Mouse (Mus musculus) lung, adult 2 months (tissue): Measurements from ENCODE around the gene Dusp6. TPM values are rescaled to one million over a fixed set of nuclear protein-coding genes. Genes with fewer than 3 reads are reported as not detected.
A peak's percentile ranks its signal among the peaks of the same experiment; 100 is the strongest.
"Not testable (repeated sequence)": the region's sequence is repeated elsewhere in the genome, so short reads cannot be mapped to it uniquely, and the experiment has no call there.

Experiments
- DNase-seq: peaks from one replicate; pipeline ENCODE4 v3.0.0; 2022
- H3K4me1 ChIP-seq: fragments of 200-500 bp; 2 replicates; pipeline ENCODE4 v1.6.1; 2011; ENCODE audit warnings: low read length; ENCODE audit not compliant: control insufficient read depth, insufficient read depth
- H3K4me3 ChIP-seq: fragments of 200-500 bp; replicated peaks from 2 replicates; pipeline ENCODE3; 2011; ENCODE audit warnings: low read depth, mild to moderate bottlenecking, control low read depth, low read length; ENCODE audit errors: extremely low read depth
- CTCF ChIP-seq: fragments of 200-500 bp; IDR thresholded peaks from 2 replicates; pipeline ENCODE4 v1.5.1; 2011; ENCODE audit warnings: mild to moderate bottlenecking, low read length, control low read depth; ENCODE audit not compliant: insufficient read depth
- POLR2A ChIP-seq: fragments of 200-500 bp; IDR thresholded peaks from 2 replicates; pipeline ENCODE4 v1.6.1; 2011; ENCODE audit warnings: low read depth, mild to moderate bottlenecking, control low read depth, low read length, borderline replicate concordance; ENCODE audit errors: extremely low read depth
- WGBS: fragments of 180-500 bp; shearing (Covaris S2); methylation state at CpG from one replicate; pipeline ENCODE4 v1.1.7; 2018; 5-methylcytosine and 5-hydroxymethylcytosine counted together
- polyA plus RNA-seq: library from polyadenylated mRNA; depleted of rRNA; stranded (reverse); fragments of >200 nt; gene quantifications from 2 replicates; pipeline ENCODE4 v1.2.3, GENCODE M21; 2012; rRNA removed

The Dusp6 gene
- polyA plus RNA-seq: 81.2 and 85.4 TPM in 2 replicates

DNA sequence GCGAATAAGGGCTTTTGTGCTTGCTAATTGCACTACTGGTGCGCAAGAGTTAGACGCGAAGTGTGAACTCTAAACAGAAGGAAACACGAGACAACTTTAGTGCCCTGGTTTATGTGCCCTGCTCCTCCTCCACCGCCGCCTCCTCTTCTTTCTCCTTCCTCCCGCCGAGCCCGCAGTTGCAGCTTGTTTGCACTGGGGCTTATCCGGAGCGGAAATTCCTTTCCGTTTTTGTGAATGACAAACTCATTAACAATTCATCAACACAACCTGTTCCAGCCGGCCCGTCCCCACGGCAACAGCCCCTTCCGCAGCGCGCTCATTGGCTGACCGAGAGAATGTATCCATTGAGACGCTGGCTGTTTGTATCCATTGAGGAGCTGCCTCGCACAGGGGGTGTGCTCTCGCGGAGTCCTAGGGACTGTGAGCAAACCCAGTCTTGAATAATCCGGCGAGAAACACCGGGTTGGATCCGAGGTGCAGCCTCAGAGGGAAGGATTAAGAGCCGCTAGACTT, at the start of gene Dusp6:
TSS of gene Dusp6 (plus strand) at position 365 of the 513 bp plus-strand sequence.
- under 1% methylated on average over 29 of the region's 29 CpGs for WGBS
- Histone ChIP-seq H3K4me1 (peaks cover 7% of the 10 kb centered on the region), H3K4me3 (peak within 1 kb of the TSS; percentile 93)
- DNase-seq: peak; percentile 95
- TF ChIP-seq POLR2A: peak; percentile 98
- no peak for TF ChIP-seq CTCF

DNA sequence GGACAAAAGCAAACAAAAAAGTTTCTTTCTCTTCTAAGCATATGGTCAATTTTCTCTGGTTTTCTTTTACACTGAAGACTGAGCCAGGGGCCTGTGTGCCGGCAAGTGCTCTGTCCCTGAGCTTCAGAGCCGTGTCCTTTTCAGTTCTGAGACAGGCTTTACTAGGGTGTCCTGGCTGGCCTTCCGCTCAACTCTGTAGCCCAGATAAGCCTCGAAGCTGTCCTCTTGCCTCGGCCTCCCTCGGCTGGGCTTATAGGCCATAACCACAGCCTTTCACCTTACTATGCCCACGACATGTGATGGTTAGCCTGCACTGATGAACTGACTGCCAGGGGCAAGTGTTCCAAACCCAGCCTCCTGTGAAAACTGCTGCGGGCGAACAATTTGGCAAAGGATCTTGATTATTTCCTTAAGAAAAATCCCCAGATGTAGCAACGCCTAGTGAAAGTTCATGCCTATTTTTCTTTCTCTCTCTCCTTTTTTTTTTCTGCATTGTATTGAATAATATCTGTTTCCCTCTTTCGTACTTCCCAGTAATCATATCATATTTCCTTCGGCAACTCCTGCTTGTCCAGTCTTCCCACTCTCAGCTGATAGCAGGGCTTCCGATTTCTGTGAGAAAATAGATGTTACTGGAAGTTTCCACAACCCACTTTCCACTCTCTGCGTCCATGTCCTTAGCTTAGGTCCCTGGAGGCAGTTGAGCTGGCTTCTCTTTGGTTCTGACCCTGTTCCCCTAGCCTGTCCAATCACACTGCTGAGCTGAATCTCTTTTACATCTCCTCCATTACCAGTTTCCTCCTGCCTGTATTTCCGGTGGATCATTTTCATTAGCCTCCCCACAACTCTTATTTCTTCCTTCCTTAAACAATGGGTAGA, 48.4 kb upstream of the Dusp6 start:
- H3K4me1 ChIP-seq: no peaks in the 10 kb centered on the region
- TF ChIP-seq CTCF: no peak
- no peak for TF ChIP-seq POLR2A
- 57% methylated on average over 15 of the region's 15 CpGs for WGBS
- DNase-seq: no peak
- no peak overlapping the region for H3K4me3 ChIP-seq

DNA sequence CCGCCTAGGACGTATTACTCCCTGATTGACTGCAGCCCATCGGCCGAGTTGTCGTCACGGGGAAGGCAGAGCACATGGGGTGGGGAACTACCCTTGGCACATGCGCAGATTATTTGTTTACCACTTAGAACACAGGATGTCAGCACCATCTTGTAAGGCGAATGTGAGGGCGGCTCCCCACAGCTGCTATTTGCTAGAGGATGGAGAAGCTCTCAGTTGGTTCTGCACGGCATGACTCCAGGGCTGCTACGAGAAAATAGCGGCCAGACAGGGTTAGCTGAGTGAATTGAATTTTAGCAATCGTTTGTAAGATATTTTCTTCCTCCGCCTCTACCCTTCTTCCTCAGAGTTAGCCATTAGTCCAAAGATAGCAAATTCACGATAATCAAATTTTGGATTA, 46.5 kb upstream of the Dusp6 start:
- not testable (repeated sequence) for H3K4me1 ChIP-seq, DNase-seq, H3K4me3 ChIP-seq
- 92% methylated on average over 15 of the region's 15 CpGs for WGBS

DNA sequence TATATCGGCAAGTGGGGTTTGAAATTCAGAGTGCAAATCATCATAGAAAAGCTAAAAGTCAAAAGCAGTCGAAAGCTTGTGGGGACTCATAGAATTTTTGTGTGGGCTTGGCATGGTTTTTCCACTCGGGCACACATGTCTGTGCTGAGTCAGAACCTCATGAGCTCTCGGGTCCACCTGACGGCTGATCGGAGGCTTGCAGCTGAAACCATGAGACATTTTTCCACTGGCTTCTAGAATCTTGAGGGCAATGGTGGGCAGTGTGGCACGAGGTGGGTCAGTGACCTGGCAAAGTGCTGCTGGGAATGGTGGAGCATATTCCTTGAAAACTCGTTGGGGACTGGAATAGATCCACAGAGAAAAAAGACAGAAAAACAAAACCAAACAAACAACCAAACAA, 41.5 kb upstream of the Dusp6 start:
- DNase-seq: no peak
- TF ChIP-seq CTCF: no peak
- no peak for TF ChIP-seq POLR2A
- H3K4me3 ChIP-seq: no peak overlapping the region
- 92% methylated on average over 8 of the region's 8 CpGs for WGBS
- no peaks in the 10 kb centered on the region for H3K4me1 ChIP-seq

DNA sequence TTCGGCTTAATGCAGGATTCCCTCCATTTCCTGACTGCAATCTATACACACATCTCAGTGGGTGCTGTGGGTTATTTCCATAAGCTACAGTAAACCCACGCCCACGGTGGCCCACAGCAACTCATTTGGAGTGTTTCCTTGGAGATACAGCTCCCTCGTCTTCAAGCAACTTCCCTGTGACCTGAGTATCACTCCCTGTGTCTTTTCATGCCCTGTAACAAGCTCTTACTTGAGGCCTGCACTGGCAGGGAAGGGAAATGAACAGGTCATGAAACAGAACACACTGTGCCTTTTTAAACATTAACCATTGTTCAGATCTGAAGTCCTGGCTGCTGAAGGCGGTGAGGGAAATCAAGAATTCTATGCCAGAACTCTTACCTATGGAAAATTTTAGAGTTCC, 40.3 kb upstream of the Dusp6 start:
- no peak overlapping the region for H3K4me3 ChIP-seq
- H3K4me1 ChIP-seq: no peaks in the 10 kb centered on the region
- WGBS: 73% methylated on average over 5 of the region's 5 CpGs
- TF ChIP-seq CTCF: no peak
- TF ChIP-seq POLR2A: no peak
- no peak for DNase-seq

DNA sequence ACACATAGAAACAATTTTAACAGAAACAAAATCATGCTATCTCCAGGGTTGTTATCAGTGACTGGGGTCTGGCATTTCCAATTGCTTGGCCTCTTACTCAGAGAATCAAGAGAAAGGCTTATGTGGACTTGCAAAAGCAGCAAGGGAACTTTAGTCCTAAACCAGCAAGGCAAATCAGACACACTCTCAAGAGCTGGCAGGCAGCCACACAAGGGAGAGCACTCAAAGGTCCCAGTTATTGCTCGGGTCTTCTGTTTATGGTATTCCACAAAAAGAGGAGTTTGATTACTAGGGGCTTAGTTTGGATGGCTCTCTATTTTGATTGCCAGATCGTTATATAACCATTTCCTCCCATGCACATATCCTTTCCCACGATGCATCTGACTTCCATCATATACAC, 38.8 kb upstream of the Dusp6 start:
- WGBS: 27% methylated on average over 3 of the region's 3 CpGs
- no peak for DNase-seq
- H3K4me1 ChIP-seq: peaks cover 10% of the 10 kb centered on the region; the same call in 1 of the 2 replicates
- TF ChIP-seq CTCF: no peak
- no peak overlapping the region for H3K4me3 ChIP-seq

DNA sequence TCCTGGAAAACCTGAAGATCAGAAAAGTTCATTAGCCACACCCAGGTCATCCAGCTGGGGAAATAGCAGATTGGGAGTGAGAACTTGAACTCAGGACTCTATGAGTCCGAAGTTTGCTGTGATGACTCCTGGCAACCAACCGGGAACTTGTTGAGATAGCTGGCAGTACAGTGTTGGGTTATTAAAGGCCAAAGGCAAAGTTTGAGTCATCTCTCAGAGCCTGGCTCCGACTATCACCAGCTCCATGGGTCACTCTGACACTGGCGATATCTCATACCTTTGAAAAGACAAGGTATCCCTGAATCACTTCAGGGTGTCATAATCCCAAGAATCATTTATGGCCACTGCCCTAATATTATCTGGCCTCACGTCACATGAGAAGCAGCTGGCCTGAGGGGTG, 36.2 kb upstream of the Dusp6 start:
- Histone ChIP-seq H3K4me1 (peaks cover 10% of the 10 kb centered on the region; the same call in 1 of the 2 replicates), H3K4me3 (no peak overlapping the region)
- 85% methylated on average over 5 of the region's 5 CpGs for WGBS
- no peak for DNase-seq
- no peak for TF ChIP-seq POLR2A
- TF ChIP-seq CTCF: no peak

DNA sequence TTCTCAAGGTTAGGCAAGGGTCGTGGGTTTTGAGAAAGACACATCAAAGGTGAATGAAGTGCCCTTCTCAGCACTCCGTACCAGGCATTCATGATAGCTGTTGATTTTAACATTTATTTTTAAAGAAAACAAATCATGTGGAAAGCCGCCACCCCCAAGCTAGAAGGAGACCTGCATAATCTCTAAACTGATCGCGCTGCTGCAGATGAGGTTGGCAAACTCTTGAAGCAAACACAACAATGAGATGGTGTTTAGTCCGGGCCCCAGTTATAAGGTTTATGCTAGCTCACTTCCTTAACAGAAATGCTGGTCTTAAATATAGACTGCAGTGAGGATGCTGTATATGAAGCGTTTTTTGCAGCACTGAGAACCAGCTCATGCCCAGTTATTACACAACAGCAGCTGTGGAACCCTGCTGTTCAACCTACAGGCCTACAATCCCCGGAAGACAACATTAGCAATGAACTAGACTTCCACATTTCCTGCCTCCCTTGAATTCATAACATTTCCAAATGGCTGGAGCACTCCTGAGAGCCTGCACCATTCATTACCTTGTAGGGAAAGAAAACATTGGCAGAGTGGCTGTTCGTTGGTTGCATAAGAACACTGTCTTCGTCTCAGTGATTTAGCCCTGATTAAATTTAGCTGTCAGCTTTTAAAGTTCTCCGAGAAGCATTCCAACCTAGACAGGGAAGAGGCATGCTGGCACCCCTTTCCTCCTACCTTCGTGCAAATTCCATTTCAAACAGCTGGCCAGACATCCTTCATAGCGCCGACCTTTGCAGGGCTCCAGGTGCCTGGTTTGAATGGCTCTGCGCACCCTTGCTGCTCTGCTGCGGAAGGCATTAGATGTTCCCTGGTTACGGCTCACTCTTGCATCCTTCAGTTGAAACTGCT, 34.8 kb upstream of the Dusp6 start:
- DNase-seq: peak; percentile 22
- TF ChIP-seq CTCF (no peak), POLR2A (no peak)
- H3K4me3 ChIP-seq: no peak overlapping the region
- H3K4me1 ChIP-seq: peaks cover 10% of the 10 kb centered on the region; the same call in 1 of the 2 replicates
- WGBS: 13% methylated on average over 17 of the region's 17 CpGs

DNA sequence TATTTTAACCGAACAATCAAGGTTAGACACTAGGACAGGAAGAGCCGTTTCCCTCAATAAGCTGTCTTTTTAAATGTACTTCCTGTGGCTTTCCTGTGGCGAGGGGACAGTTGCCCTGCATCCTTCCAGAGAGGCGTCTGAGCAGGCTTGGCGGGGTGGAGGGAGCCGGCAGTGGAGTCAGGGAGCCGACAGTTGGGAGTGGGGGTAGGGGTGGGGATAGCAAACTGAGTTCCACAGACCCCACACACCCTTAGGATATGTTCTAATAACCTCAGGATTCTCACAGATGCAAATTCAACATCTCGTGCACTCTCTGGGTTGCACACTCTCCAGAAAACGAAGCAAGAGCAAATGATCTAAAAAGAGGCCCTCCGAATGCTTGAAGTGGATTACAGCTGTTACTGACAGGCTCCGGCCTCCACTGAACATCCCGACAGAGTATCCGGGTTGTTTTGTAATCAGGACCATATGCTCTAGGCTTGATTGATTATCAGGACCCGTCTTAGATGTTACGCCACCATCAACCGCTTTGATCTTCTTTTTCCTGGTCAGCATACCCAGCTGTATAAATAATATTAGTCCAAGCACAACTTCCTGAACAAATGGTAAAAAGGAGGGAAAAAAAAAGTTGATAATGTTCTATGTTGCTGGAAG, 33.9 kb upstream of the Dusp6 start:
- DNase-seq: no peak
- WGBS: 25% methylated on average over 16 of the region's 16 CpGs
- Histone ChIP-seq H3K4me1 (peaks cover 10% of the 10 kb centered on the region; the same call in 1 of the 2 replicates), H3K4me3 (no peak overlapping the region)
- no peak for TF ChIP-seq POLR2A
- TF ChIP-seq CTCF: no peak
